Mouse (Mus musculus) splenic B cell, adult 2 months (primary cell): Measurements from ENCODE around the gene Cacybp.

Experiments used
- DNase-seq: peaks from one replicate; pipeline ENCODE4 v3.0.0-alpha.2; 2011; ENCODE audit warnings: low read depth, low spot score
- H3K27me3 ChIP-seq: 2 replicates; pipeline ENCODE4 v1.6.1; 2012; ENCODE audit warnings: mild to moderate bottlenecking, low read length, moderate library complexity, mixed read lengths; ENCODE audit not compliant: control insufficient read depth, poor library complexity, insufficient read depth, severe bottlenecking
- H3K36me3 ChIP-seq: 2 replicates; pipeline ENCODE4 v1.6.1; 2012; ENCODE audit warnings: mild to moderate bottlenecking, low read length, moderate library complexity, mixed read lengths; ENCODE audit not compliant: control insufficient read depth, poor library complexity, insufficient read depth, severe bottlenecking

The Cacybp gene

DNA sequence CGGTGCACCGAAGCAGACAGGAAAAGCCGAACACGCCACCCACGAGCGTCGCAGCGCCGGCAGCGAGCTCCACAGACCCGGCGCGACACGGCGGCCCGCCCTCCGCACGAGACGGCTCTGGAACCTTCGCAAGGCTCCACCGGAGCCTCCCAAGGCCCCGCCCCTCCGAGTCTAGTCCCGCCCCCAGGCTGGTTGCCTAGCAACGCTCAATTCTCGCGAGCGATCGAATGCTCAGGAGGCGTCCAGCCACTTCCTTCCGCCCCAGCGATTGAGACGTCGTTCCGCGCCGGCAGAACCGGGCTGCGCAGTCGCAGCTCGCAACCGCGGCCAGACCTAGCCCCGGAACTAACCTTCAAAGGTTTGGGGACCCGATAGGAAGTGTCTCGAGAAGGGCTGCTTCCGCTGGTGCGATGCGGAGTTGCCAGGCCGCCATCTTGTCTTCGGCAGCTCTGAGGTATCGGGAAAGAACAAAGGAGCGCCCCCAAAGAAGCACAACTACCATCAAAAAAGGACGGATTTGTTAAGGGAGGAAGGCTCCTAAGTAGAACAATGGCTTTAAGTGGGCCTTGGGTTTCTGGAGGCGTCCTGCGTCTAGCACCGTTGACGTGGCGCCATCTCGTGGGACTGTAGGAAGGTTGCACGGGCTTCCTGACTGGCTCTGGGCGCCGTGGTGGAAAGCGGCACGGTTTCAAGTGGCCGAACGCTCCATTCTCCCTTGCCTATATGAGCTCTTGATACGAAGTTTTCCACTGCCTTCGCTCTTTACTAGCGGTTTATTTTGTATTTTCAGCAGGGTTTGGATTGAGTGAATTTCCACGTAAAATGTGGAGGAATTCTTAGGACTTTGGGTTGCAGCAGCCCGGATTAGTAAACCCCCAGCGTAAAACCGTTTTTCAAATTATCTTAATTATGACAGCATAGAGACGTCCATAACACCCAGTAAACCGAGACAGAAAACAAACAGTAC, at the start of gene Cacybp:
Gene Cacybp (minus strand): TSS at position 173 of the 967 bp plus-strand sequence.
- Histone ChIP-seq H3K36me3 (no peaks in the 10 kb centered on the region), H3K27me3 (no peaks in the 10 kb centered on the region)
- DNase-seq: peak; percentile 100

DNA sequence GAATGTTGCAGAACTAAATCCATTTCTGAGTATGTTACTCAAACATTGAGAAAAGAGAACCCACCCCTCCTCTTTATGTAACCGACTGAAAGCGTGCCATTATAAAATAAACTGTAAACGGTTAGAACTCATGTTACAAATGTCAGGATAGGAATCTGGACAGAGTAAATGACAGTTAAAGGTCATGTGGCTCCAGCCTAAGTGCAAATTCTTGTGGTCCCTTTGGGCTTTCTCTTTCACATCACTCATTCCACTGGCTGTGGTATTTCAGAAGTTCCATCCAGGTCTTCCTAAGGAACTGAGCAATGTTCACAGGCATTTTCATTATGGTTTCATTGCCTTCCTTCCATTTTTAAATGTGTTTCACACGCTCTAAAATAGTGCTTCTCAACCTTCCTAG, 49.7 kb upstream of the Cacybp start:
- 0 out of 2 replicates have a peak, but pooled peaks cover 1% of the 10 kb centered on the region for H3K36me3 ChIP-seq
- no peaks in the 10 kb centered on the region for H3K27me3 ChIP-seq
- no peak for DNase-seq

GRCm38 (mm10) chr1:160261849-160262248, 49.2 kb upstream of the Cacybp start:
- no peak for DNase-seq
- Histone ChIP-seq H3K27me3 (no peaks in the 10 kb centered on the region), H3K36me3 (0 out of 2 replicates have a peak, but pooled peaks cover 3% of the 10 kb centered on the region)

- Histone ChIP-seq H3K36me3 (0 out of 2 replicates have a peak, but pooled peaks cover 3% of the 10 kb centered on the region), H3K27me3 (no peaks in the 10 kb centered on the region)
- DNase-seq: no peak
Measured at GRCm38 (mm10) chr1:160260605-160261004, 47.9 kb upstream of the Cacybp start.

DNA sequence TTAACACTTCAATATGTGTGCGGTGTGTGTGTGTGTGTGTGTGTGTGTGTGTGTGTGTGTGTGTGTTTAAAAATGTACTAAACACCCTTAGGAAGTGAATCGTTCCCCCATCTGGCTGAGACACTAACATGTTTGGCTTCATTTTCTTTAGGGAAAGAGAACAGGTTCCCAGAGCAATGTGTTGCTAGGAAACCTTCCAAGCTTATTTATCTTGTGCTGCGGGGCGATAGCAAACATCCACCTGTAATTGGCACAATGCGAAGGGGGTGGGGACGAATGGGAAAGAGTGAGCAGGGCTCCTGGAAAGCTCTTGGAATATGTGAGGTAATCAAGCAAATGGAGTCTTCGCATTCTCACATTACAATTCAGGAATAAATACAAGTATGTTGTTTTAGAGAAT, 47.2 kb upstream of the Cacybp start:
- H3K27me3 ChIP-seq: no peaks in the 10 kb centered on the region
- H3K36me3 ChIP-seq: 0 out of 2 replicates have a peak, but pooled peaks cover 1% of the 10 kb centered on the region
- no peak for DNase-seq

- H3K27me3 ChIP-seq: no peaks in the 10 kb centered on the region; the same call in 1 of the 2 replicates
- peaks cover 3% of the 10 kb centered on the region for H3K36me3 ChIP-seq
- peak; percentile 28 for DNase-seq
Measured at GRCm38 (mm10) chr1:160253108-160253507, 40.4 kb upstream of the Cacybp start.

GRCm38 (mm10) chr1:160251388-160252007, 38.8 kb upstream of the Cacybp start:
- peaks cover 2% of the 10 kb centered on the region for H3K36me3 ChIP-seq
- no peak for DNase-seq
- no peaks in the 10 kb centered on the region; the same call in 1 of the 2 replicates for H3K27me3 ChIP-seq

DNA sequence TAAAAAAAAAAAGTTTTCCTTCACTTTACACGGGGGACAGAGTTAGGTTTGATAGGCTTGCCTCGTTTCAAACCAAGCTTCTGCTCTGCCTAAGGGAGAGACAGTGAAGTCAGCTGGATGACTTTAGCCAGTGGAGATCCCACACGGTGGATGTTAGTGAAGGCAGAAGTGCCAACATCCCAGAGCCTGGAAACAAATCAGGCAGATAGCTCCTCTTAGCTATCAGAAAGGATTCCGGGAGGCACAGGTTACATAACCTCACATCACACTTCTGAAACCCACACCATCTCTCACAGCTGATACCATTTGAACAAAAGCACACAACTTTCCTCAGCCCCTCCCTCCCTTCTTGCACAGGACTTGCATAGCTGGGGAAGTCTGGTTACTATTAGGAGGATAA, 38.1 kb upstream of the Cacybp start:
- peaks cover 2% of the 10 kb centered on the region for H3K36me3 ChIP-seq
- no peaks in the 10 kb centered on the region; the same call in 1 of the 2 replicates for H3K27me3 ChIP-seq
- DNase-seq: no peak

DNA sequence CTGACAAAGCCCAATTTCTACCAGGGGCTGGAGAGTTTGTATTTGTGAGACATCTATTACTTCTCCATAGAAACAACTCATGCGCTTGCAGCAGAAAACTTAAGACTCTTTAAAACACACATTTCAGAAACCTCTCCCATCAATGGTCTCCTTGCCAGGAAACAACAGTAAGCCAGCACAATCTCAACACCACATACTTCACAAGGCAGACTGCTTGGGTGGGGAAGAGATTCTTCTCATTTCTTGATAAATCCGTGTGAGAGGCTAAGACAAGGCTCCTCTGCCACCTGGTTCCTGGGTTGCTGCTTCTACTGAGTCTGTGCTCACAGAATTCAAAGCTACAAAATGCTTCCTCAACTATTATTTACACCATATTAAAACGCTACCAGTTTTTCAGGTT, 37.1 kb upstream of the Cacybp start:
- H3K27me3 ChIP-seq: no peaks in the 10 kb centered on the region; the same call in 1 of the 2 replicates
- no peak for DNase-seq
- H3K36me3 ChIP-seq: peaks cover 2% of the 10 kb centered on the region

- Histone ChIP-seq H3K36me3 (no peaks in the 10 kb centered on the region), H3K27me3 (no peaks in the 10 kb centered on the region)
- peak; percentile 70 for DNase-seq
Measured at GRCm38 (mm10) chr1:160247473-160247872, 34.8 kb upstream of the Cacybp start.

DNA sequence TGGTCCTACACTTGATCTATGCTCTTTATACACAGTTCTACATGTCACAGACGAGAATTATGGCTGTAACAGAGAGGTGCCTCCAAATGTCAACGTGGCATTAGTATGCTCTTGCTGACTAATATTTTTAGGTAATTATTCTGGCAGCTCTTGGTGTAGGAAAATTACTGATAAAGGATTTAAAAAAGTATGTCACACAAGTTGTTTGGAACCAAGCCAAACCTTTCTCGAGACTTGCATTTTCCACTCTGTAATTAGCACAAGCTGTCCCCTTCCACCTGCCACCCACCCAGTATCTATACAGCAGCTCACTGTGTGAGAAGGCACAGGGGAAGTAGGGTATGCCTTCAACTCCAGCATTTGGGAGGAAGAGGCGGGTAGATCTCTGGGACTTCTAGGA, 34.2 kb upstream of the Cacybp start:
- peak; percentile 79 for DNase-seq
- Histone ChIP-seq H3K36me3 (peaks cover 3% of the 10 kb centered on the region), H3K27me3 (no peaks in the 10 kb centered on the region)

- peak; percentile 88 for DNase-seq
- H3K36me3 ChIP-seq: peaks cover 3% of the 10 kb centered on the region
Measured at GRCm38 (mm10) chr1:160245954-160246353, 33.3 kb upstream of the Cacybp start.

DNA sequence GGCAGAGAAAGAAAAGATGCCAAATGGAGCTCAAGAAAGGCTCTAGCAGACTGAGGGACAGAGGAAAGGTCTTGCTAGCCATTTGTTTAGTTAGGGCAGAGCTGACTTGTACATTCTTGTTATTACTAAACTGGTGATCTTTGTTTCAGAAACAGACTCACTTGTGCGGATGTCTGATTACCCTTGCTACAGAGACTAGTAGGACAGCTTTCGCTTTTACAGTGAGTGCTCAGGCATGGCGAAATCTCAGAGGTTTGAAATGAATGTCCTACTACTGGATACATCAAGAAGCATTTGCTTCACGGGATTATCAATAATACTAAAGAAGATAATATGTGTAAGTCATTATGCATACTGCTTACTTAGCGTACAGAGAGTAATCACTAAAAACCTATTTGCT, 32.0 kb upstream of the Cacybp start:
- peaks cover 6% of the 10 kb centered on the region for H3K36me3 ChIP-seq
- peak; percentile 41 for DNase-seq

More at GRCm38 (mm10) chr1:160245954-160246353, 33.3 kb upstream of the Cacybp start:
- H3K27me3 ChIP-seq: no peaks in the 10 kb centered on the region

DNA sequence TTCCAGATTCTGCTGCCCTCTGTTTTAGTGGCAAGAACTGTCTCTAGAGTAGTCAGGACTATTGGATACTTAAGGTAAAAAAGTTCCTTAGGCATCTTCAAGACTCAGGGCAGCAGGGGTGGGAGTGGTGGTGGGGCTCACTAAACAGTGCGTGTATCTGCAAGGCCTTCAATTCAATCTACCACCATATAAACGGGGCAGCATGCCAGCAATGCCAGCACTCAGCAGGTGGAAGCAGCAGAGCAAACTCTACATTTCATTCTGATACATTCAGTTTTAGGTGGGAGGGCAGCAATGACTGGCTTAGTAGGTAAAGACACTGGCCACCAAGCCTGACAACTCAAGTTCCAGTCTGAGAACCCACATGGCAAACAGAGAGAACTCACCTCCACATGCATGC, 27.4 kb upstream of the Cacybp start:
- H3K36me3 ChIP-seq: peaks cover 10% of the 10 kb centered on the region
- DNase-seq: no peak

More for the DNA sequence above, 32.0 kb upstream of the Cacybp start:
- H3K27me3 ChIP-seq: no peaks in the 10 kb centered on the region

More for the DNA sequence above, 27.4 kb upstream of the Cacybp start:
- H3K27me3 ChIP-seq: no peaks in the 10 kb centered on the region
